Mouse (Mus musculus) kidney, adult 2 months (tissue): ENCODE measurements around the gene Cd164l2. TPM values are rescaled to one million over a fixed set of nuclear protein-coding genes. Genes with fewer than 3 reads are reported as not detected.

ENCODE experiments used
- DNase-seq: peaks from one replicate; pipeline ENCODE4 v3.0.0; 2021
- H3K27ac ChIP-seq: fragments of 200-500 bp; 2 replicates; pipeline ENCODE4 v1.5.1; 2012; ENCODE audit warnings: low read depth, low read length, control low read depth, inconsistent platforms; ENCODE audit not compliant: insufficient read depth
- H3K27me3 ChIP-seq: fragments of 200-500 bp; replicated peaks from 2 replicates; pipeline ENCODE4 v1.6.1; 2012; ENCODE audit warnings: mild to moderate bottlenecking, moderate library complexity, low read length, inconsistent platforms; ENCODE audit not compliant: control insufficient read depth, insufficient read depth
- H3K36me3 ChIP-seq: fragments of 200-500 bp; 2 replicates; pipeline ENCODE4 v1.6.1; 2012; ENCODE audit warnings: mild to moderate bottlenecking, moderate library complexity, low read length, inconsistent platforms; ENCODE audit not compliant: control insufficient read depth, insufficient read depth
- H3K4me1 ChIP-seq: fragments of 200-500 bp; 2 replicates; pipeline ENCODE4 v1.6.1; 2011; ENCODE audit warnings: low read length; ENCODE audit not compliant: control insufficient read depth, insufficient read depth
- H3K4me3 ChIP-seq: fragments of 200-500 bp; 2 replicates; pipeline ENCODE4 v1.5.1; 2011; ENCODE audit warnings: mild to moderate bottlenecking, low read depth, low read length, control low read depth; ENCODE audit not compliant: insufficient read depth
- CTCF ChIP-seq: fragments of 200-500 bp; conservative IDR thresholded peaks from 2 replicates; pipeline ENCODE4 v1.5.1; 2011; ENCODE audit warnings: low read depth, mild to moderate bottlenecking, control low read depth, low read length, moderate library complexity, mixed read lengths; ENCODE audit not compliant: insufficient read depth, insufficient read length
- POLR2A ChIP-seq: fragments of 200-500 bp; IDR thresholded peaks from one replicate; pipeline ENCODE4 v1.6.1; 2011; ENCODE audit warnings: low read depth, low read length, control low read depth
- whole genome bisulfite sequencing: fragments of 180-500 bp; shearing (Covaris S2); methylation state at CpG from one replicate; pipeline ENCODE4 v1.1.7; 2018; 5-methylcytosine and 5-hydroxymethylcytosine counted together
- polyA plus RNA-seq: library from polyadenylated mRNA; depleted of rRNA; stranded (reverse); fragments of >200 nt; gene quantifications from 2 replicates; pipeline ENCODE4 v1.2.3, GENCODE M21; 2012

Gene Cd164l2
- polyA plus RNA-seq, 1 experiment = 15.3 TPM

DNA sequence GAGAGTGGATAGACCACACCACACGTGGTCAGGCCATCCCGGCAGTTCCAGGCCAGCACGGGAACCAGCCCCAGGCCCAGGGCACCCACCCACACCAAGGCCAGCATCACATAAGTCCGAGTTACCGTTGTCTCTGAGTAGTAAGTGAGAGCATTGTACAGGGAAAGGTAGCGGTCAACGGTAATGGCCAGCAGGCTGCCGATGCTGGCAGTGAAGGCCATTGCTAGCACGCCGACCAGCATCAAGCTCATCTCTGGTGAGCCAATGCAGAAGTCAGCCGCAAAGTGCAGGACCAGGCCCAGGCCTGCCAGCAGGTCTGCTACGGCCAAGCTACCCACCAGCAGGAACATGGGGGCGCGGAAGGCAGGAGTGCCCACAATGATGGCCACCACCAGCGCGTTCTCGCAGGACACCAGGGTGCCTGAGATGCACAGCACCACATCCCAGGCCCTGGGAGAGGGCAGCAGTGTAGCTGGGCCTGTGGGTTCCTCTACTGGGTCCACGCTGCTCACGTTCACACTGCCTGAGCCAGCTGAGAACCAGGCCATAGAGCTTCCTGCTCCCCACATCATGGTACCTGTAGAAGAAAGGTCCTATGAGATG, 1.0 kb upstream of the Cd164l2 start:
- TF ChIP-seq CTCF (no peak), POLR2A (no peak)
- no peaks in the 10 kb centered on the region for H3K27me3 ChIP-seq
- no peak for DNase-seq
- no peaks in the 10 kb centered on the region for H3K36me3 ChIP-seq
- H3K4me3 ChIP-seq = no peak overlapping the region
- peaks cover 5% of the 10 kb centered on the region; the same call in 1 of the 2 replicates for H3K4me1 ChIP-seq
- H3K27ac ChIP-seq = no peak overlapping the region
- 96% methylated on average over 19 of the region's 19 CpGs for WGBS

DNA sequence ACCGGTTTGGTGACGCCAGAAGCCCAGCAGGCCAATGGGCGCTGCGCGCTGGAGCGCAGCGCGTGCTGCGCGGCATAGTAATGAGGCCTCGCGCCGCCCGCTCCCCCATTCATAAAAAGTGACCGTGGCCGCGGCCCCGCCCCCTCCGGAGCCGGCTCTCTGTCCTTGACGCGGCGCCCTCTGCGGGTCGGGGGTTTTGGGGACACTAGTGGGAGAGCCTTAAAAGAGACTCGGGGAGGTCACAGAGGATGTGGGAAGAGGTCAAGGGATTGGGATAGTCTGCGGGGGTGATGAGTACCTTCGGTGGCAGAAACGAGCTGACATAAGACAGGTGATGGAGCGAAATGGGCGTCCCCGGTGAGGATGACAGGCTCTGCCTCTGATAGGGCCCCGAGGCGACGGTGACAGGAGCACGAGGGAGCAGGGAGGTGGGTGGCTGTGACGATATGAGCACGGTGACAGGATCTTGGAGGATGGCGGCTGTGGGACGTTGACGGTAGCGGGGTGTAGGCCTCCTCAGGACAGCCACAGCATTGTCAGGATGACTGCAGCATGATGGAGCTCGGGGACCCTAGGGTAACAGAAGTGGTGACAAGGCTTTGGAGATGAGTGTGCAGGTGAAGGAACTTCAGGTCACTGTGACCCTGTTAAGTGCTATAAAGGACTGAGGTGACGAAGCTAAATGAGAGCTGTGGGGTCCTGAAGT, 784 bp downstream of the Cd164l2 start:
- H3K27me3 ChIP-seq = no peaks in the 10 kb centered on the region
- no peak overlapping the region for H3K27ac ChIP-seq
- TF ChIP-seq POLR2A (no peak), CTCF (no peak)
- WGBS = 3% methylated on average over 44 of the region's 44 CpGs
- peaks cover 6% of the 10 kb centered on the region; the same call in 1 of the 2 replicates for H3K4me1 ChIP-seq
- DNase-seq = peak; percentile 88
- no peaks in the 10 kb centered on the region for H3K36me3 ChIP-seq
- H3K4me3 ChIP-seq = peak overlapping the region; percentile 48

DNA sequence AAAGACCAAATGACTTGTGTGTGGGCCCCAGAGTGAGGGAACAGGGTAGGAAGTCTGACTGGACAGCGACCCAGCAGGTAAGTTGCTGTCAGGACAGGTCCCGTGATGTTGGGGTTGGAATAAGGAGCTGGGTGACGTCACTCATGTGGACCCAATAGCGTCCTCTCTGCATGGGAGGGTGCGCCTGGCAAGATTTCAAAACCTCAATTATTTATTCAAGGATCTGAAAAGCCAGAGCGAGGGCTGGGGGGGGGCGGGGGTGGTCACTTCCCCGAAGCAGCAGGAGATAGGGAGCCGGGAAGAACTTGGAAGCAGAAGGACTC, 1.3 kb downstream of the Cd164l2 start:
- WGBS = 5% methylated on average over 9 of the region's 9 CpGs
- H3K27ac ChIP-seq = no peak overlapping the region
- H3K4me3 ChIP-seq = no peak overlapping the region
- no peaks in the 10 kb centered on the region for H3K36me3 ChIP-seq
- TF ChIP-seq POLR2A (no peak), CTCF (no peak; the same call in 1 of the 2 replicates)
- DNase-seq = peak; percentile 45
- H3K27me3 ChIP-seq = no peaks in the 10 kb centered on the region
- H3K4me1 ChIP-seq = peaks cover 7% of the 10 kb centered on the region; the same call in 1 of the 2 replicates

DNA sequence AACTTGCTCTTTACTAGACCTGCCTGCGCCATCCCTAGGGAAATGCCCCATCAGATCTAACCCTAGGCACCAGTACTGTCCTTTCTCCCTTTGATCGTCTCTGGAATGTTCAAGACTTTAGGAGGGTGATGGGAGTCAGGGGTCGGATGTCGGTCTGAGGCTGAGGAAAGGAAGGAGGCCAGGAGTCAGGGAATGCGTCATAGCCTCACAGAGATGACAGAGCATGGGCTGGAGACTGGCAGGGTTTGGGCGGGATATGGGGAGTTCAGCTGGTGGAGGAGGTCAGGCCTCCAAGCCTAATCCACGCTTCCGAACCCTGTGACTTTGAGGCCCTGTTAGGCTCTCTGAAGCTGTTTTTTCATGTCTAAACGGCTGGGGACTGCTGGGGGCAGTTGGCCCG, 1.7 kb downstream of the Cd164l2 start:
- Histone ChIP-seq H3K27me3 (no peaks in the 10 kb centered on the region), H3K4me1 (peaks cover 7% of the 10 kb centered on the region; the same call in 1 of the 2 replicates), H3K36me3 (no peaks in the 10 kb centered on the region), H3K4me3 (no peak overlapping the region), H3K27ac (no peak overlapping the region)
- no peak for TF ChIP-seq POLR2A
- no peak for TF ChIP-seq CTCF
- DNase-seq = no peak
- WGBS = 57% methylated on average over 10 of the region's 10 CpGs

DNA sequence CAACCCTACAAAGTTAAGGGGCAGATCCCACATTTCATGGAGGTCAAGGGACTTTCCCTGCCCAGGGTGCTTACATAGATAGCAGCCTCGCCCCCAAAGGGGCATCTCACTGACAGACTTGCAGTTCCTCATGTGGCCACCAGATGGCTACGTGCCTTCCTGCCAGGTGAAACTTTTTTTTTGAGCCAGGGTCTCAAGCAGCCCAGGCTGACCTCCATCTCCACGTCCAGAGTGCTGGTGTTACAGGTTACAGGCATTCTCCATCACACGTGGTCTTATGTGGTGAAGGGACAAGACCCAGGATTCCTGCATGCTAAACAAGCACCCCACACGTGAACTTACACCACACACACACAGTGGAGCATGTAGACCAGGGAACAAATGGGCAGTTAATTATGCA, 5.7 kb downstream of the Cd164l2 start:
- 7% methylated on average over 5 of the region's 5 CpGs for WGBS
- Histone ChIP-seq H3K4me1 (peaks cover 6% of the 10 kb centered on the region; the same call in 1 of the 2 replicates), H3K27ac (no peak overlapping the region), H3K27me3 (no peaks in the 10 kb centered on the region), H3K36me3 (no peaks in the 10 kb centered on the region), H3K4me3 (no peak overlapping the region)
- TF ChIP-seq CTCF (peak; percentile 84), POLR2A (no peak)
- DNase-seq = peak; percentile 66

DNA sequence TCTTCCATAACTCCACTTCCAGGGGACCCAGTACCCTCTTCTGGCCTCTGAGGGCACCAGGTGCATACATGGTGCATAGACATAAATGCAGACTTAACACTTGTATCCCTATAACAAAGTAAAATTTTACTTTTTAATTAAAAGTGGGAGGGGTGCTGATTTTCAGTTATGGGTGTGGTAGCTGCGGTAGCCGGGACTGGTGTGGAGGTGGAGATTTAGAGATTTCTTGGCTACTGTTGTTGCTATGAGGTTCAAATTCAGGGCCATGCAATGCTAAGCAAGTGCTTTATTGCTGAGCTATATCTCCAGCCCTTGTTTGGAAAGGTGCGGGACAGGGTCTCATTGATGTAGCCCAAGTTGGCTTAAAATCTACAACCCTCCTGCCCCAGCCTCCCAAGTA, 6.8 kb downstream of the Cd164l2 start:
- no peak for DNase-seq

DNA sequence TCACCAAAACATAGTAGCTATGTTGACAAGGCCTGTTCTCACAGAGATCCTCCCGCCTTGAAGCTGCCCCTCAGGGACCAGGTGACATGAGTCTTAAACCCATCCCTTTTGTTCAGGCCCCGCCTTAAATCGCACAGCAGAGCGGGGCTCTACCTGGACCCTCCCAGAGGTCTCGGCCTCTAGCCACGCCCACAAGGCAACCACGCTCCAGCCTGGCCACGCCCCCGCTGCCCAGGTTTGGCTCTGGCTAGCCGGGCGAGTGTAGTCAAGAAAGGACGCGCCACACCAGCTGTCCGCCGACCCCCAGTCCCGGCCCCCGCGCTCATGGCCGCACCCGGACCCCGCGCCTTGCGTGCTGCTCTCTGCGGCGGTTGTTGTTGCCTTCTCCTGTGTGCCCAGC, 8.7 kb downstream of the Cd164l2 start:
- no peak overlapping the region for H3K27ac ChIP-seq

More for the DNA sequence above, 6.8 kb downstream of the Cd164l2 start:
- H3K27ac ChIP-seq = no peak overlapping the region
- 85% methylated on average over 3 of the region's 3 CpGs for WGBS
- H3K27me3 ChIP-seq = no peaks in the 10 kb centered on the region
- H3K4me3 ChIP-seq = no peak overlapping the region
- no peaks in the 10 kb centered on the region for H3K36me3 ChIP-seq
- 0 out of 2 replicates have a peak, but pooled peaks cover 2% of the 10 kb centered on the region for H3K4me1 ChIP-seq
- TF ChIP-seq CTCF = no peak
- TF ChIP-seq POLR2A = no peak

More for the DNA sequence above, 8.7 kb downstream of the Cd164l2 start:
- TF ChIP-seq POLR2A = no peak
- TF ChIP-seq CTCF = no peak
- H3K36me3 ChIP-seq = no peaks in the 10 kb centered on the region
- H3K4me1 ChIP-seq = 0 out of 2 replicates have a peak, but pooled peaks cover 2% of the 10 kb centered on the region
- H3K27me3 ChIP-seq = no peaks in the 10 kb centered on the region
- peak overlapping the region; percentile 40; the same call in 1 of the 2 replicates for H3K4me3 ChIP-seq
- 10% methylated on average over 25 of the region's 25 CpGs for WGBS
- peak; percentile 74 for DNase-seq
